Mouse (Mus musculus): ENCODE data around the gene Larp6.

The Larp6 gene

DNA sequence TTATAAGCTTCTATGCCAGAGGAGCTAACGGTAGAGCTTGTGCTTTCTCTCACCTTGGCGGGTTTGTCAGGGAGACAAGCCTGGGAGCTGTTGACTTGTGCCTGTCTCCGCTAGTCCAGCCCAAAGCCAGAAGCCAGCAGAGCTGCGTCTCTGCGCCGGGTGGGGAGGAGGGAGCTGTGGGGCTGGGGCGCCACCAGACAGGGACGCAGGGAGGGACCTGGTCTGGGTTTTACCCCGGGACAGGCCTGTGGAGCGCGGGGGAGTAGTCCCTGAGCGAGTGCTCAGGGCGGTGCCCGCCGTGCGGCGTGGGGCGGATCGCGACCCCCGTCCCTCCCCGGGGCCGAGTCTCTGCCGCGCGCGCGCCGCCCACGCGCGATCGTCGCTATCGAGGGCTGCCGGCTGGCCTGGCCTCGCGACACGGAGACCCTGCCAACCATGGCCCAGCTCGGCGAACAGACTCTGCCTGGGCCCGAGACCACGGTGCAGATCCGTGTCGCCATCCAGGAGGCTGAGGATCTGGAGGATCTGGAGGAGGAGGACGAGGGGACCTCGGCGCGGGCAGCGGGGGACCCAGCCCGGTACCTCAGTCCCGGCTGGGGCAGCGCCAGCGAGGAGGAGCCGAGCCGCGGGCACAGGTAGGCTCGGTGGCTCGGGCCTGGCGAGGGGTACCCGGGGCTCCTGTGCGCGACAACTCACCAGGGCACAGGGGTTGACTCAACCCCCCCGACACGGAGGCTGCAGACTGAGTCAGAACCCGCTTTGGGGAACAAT lies at the start of gene Larp6:
TSS of gene Larp6 (plus strand) at position 219 of the 771 bp plus-strand sequence.
- CTCF ChIA-PET: no interaction called here

DNA sequence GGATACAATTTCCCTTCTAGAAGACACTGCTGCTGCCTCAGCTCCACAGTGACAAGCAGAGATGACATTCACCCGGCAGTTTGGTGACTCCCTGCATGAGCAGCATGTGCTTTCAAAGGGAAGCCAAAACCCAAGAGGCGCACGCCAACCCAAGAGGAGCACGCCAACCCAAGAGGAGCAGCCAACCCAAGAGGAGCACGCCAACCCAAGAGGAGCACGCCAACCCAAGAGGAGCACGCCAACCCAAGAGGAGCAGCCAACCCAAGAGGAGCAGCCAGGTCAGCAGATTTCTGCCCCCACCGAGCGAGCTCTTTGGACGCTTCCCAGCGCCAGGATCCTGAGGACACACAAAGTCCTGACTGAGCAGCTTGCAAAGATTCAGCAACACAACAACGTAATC lies 48.4 kb upstream of the Larp6 start:
- CTCF ChIA-PET: no interaction called here

- CTCF ChIA-PET: no interaction called here
These were observed 47.9 kb upstream of the Larp6 start for GRCm38 (mm10) chr9:60664866-60665265.

DNA sequence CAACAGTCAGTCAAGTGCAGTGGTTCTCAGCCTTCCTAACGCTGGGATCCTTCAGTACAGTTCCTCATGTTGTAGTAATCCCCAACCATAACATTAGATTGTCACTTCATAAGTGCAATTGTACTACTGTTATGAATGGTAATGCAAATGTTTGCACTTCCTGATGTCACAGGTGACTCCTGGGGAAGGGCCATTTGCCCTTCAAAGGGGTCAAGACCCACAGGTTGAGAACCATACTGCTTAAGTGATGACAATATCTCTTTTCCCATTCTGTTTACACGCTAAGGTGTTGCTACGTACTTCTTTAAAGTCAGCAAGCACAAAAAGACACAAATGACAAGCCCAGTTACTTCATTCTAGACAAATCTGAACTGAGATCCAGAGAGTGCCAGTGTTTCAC lies 47.3 kb upstream of the Larp6 start:
- CTCF ChIA-PET: no interaction called here

GRCm38 (mm10) chr9:60668886-60669285 lies 43.9 kb upstream of the Larp6 start:
- CTCF ChIA-PET: interaction anchor here (1.3 kb wide), 1 partner anchor 20 kb away, joined by 3 read pairs; no protein-coding TSS in a partner anchor

DNA sequence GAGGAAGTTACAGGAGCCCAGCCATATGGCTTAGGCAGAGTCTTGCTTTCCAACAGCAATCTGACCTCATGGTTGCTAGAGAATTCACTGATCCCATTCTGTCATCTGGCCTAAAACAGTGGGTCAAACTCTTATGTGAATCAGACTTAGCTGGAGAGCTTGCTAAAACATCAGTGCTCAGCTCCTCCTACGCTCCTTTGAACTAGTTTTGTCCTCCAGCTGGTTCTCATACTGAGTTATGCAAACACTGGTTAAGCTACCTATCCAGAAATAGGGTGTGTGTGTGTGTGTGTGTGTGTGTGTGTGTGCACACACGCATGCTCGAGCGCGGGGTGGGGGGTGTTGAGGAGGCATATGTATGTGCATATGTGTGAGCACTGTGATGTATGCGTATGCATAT lies 40.2 kb upstream of the Larp6 start:
- CTCF ChIA-PET: no interaction called here

DNA sequence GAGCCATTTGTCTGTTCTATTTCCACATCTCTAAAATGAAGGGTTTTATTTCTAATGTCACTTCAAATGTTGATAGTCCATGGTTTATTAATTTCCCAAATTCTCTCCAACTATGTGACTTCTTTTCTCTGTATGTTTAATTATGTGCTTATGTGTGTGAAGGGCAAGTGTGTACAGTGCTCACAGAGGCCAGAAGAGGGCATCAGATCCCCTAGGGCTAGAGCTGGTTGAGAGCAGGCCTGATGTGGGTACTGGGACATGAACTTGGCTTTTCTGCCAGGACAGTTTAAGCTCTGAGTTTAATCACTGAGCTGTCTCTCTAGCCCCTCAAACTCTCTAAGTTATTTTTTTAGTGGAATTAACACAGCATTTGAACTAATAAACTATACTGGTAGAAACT lies 38.0 kb upstream of the Larp6 start:
- CTCF ChIA-PET: no interaction called here

DNA sequence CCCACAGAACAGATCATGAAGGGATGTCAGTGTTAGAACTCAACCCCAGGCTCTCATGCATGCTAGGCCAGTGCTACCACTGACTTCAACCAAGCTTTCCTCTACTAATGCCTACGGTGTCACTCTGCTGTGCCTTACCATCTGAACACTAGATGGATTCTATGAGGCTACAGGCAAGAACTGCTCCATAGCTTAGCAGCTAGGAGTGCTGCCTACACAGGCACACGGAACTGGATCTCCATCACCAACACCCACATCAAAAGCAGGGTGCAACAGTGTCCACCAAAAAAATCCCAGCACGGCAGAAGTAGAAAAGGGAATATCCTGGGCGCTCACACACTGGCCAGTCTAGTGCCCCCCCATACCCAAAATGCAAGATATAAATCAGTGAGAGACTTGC lies 36.4 kb upstream of the Larp6 start:
- CTCF ChIA-PET: no interaction called here

DNA sequence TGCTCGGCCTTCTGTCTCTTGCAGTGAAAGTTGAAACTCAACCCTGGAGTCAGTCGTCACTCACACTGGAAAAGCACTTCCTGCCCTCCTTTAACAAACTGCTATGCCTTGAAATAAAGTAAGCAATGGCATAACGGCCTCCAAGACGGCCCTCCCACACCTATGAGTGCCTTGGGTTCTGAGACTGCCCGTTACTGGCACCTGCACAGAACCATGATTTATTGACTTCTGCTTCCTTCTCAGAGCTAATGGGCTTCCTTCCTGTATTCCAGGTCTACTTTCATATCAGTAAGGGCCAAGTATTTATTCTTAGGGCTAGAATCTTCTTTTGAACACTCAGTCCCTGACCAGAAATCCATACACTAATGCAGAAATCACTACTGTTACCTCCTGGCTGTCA lies 33.9 kb upstream of the Larp6 start:
- CTCF ChIA-PET: no interaction called here

- CTCF ChIA-PET: interaction anchor here (0.6 kb wide), 1 partner anchor 72 kb away, joined by 5 read pairs; no protein-coding TSS in a partner anchor
These were observed 31.8 kb upstream of the Larp6 start for GRCm38 (mm10) chr9:60681005-60681404.

DNA sequence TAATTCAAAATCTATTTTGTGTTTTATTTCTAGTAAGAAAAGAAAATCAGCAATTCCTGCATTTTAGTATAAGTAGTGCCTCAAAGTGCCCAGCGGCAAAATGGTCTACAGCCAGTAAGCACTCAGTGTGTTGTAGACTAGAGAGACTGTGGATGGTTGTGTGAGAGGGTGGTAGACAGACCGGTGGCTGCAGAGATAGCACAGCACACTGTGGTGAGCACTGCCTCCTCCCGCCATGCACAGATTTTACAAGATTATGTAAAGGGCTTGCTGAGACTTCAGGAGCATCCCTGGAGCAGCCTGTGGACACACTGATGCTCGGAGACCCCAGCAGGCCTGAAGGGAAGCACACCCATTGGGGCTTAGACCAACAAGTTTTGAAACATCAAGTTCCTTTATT lies 30.0 kb upstream of the Larp6 start:
- CTCF ChIA-PET: no interaction called here

DNA sequence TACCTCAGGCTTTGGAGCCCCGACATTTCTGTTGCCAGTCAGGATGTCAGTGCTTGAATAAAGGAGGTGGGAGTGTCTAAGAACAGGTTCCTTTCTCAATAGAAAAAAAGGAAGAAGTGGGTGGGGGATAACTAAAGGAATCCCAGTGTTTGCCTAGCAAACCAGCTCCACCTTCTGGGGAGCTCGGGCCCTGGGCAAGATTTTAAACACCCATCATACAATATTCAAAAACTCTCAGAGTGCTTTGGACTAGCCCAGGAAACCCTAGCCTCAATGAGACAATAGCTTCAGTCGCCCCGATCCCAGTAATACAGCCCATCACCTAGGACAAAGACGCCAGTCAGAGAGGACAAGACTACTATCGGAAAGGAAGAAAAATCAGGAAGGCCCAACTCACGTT lies 25.4 kb upstream of the Larp6 start:
- CTCF ChIA-PET: interaction anchor here (0.6 kb wide), 1 partner anchor 184 kb away, joined by 3 read pairs; no protein-coding TSS in a partner anchor

DNA sequence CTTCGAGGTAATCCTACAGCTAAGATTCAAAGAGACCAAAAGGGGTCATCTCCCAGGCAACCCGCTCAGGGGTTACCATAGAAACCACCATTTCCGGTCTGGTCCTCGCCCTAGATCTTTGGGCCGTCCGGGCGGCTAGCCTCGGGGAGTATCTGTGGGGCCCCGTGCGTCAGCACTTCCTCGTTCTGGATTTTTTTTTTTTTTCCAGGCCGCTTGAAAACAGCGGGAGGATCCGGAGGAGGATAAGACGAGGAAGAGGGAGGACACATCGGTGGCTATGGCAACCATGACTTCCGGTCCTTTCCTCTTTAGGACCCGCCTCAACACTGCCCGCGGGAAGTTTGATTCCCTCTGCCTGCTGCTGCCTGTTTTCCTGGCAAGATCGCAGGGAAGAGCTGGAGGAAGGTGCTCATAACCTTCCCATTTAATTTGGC lies 24.9 kb upstream of the Larp6 start, which contains the start of gene Lrrc49:
TSS of gene Lrrc49 (minus strand) at position 268 of the 434 bp plus-strand sequence.
- CTCF ChIA-PET: interaction anchor here (0.6 kb wide), 1 partner anchor 183 kb away, joined by 3 read pairs; no protein-coding TSS in a partner anchor

GRCm38 (mm10) chr9:60692624-60693023 lies 20.2 kb upstream of the Larp6 start:
- CTCF ChIA-PET: no interaction called here

DNA sequence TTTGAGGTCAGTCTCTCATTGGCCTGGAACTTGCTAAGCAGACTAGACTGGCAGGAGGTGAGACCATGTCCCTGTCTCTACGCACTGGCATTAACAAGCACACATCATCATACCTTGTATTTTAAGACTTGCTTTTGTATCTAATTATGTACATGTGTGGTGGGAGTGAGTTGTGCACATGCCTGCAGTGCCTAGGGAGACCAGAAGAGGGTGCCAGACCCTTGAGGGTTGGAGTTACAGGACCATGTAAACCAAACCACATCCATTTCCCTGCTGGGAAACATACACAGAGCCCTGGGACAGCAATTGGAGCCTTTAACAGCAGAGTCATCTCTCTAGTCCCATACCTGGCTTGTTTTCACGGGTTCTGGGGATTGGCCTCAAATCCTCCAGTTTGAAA lies 18.8 kb upstream of the Larp6 start:
- CTCF ChIA-PET: no interaction called here

- CTCF ChIA-PET: no interaction called here
These were observed 16.4 kb upstream of the Larp6 start for GRCm38 (mm10) chr9:60696271-60696985.

DNA sequence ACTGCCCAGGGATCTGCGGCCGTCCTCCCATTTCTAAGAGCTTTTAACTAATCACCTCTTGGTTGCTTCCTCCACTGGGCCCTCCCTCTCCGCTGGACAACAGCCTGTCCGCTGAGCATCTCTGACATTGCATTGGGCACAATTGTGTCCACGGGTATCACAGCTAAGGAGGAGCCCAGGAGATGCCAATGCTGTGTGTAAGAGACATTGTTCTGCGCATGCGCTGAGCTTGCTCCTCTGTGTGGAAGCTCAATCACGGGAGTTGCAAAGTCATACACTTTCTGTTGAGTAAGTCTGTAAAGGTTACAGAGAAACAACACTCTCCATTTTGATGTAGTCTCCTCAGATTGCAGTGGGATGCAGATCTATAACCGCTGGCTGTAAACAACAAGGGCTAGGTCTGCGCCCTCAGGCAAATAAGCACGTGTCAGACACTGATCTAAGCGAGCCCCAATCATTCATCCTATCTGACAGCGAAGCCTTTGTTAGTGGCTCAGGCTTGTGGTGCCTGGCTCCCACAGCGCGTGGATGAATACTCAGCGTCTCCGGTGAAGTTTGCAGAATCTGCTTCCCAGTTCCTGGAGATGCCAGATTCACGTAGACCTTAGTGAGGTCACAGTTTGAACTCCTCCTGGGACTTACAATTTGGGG lies 13.1 kb upstream of the Larp6 start:
- CTCF ChIA-PET: no interaction called here

GRCm38 (mm10) chr9:60707594-60707993 lies 5.2 kb upstream of the Larp6 start:
- CTCF ChIA-PET: no interaction called here

DNA sequence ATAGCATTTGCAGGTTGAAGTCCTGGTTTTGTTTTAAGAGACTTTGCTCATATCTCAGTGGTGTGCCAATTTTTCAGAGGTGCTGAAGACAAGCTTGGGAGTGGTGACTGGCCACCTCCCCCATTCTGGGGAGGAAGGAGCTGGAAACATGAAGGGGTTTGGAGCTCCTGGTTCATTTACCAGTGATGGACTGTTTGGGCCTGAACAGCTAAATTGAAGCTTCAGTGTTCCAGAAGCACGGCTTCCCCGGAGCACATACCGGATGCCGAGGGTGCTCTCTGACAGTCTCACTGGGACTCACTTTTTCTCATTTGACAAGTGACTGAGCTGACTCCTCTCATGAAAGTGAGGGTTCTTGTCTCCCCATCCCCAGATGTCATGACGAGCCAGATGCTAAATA lies 4.2 kb upstream of the Larp6 start:
- CTCF ChIA-PET: no interaction called here

DNA sequence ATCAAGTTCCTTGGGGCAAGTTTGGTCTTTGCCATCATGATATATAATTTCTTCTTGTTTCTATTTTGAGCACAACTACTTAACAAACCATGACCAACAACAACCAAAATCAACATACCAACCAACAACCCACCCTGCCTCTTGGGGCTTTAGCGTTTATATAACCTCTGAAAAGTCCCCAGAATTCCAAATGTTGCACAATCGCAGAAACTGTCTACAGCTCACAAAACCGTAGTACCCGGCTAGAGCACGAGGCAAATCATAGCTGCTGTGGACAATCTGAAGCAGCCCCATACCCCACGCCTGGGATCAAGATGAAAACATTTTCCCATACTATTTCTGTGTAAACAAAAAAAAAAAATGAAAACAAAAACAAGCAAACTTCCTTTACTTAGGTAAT lies 3.1 kb upstream of the Larp6 start:
- CTCF ChIA-PET: no interaction called here

GRCm38 (mm10) chr9:60712011-60712410 lies 778 bp upstream of the Larp6 start:
- CTCF ChIA-PET: no interaction called here

- CTCF ChIA-PET: no interaction called here
These were observed 827 bp downstream of the Larp6 start for GRCm38 (mm10) chr9:60713616-60714015.

GRCm38 (mm10) chr9:60714191-60714590 lies 1.4 kb downstream of the Larp6 start:
- CTCF ChIA-PET: no interaction called here

All from spleen, embryonic (tissue).